Mouse (Mus musculus): Measurements from ENCODE around the gene Klhdc10. TPM values are rescaled to one million over a fixed set of nuclear protein-coding genes. Genes with fewer than 3 reads are reported as not detected.

Gene Klhdc10
- total and polyA plus RNA-seq, 3 experiments = 35.0 to 40.8 TPM; not detected in 1

- H3K4me3 ChIP-seq (ENCODE audit: control insufficient read depth in 1 of 2, insufficient read depth in 1 of 2, low read depth in 2 of 2, low read length in 2 of 2) = no peak overlapping the region
- DNase-seq (ENCODE audit: low read depth, low spot score) = no peak
- peaks cover 22% of the 10 kb centered on the region for H3K79me2 ChIP-seq (ENCODE audit: control insufficient read depth, insufficient read depth, low read length, poor library complexity)
- H3K27me3 ChIP-seq (ENCODE audit: control insufficient read depth in 1 of 2, insufficient read depth in 2 of 2, low read length in 2 of 2) = no peaks in the 10 kb centered on the region
- H3K9me3 ChIP-seq (replicated peaks; ENCODE audit: insufficient read depth, low read length) = no peaks in the 10 kb centered on the region
- 0 out of 4 replicates have a peak, but pooled peaks cover 0 to 3% of the 10 kb centered on the region in 2 experiments for H3K4me1 ChIP-seq (ENCODE audit: control insufficient read depth in 1 of 2, insufficient read depth in 2 of 2, low read length in 2 of 2)
- TF ChIP-seq KAT2A (conservative IDR thresholded peaks at IDR 0.05; ENCODE audit: low read depth, low read length) (no peak), BHLHE40 (IDR thresholded peaks at IDR 0.05; ENCODE audit: borderline replicate concordance, low read depth, low read length) (no peak), ZMIZ1 (IDR thresholded peaks at IDR 0.05; ENCODE audit: low read depth, low read length) (no peak), GABPA (IDR thresholded peaks at IDR 0.05; ENCODE audit: low read depth, low read length) (no peak), HCFC1 (IDR thresholded peaks at IDR 0.05; ENCODE audit: low read depth, low read length) (no peak)
- H3K9ac ChIP-seq (ENCODE audit: control insufficient read depth, low read depth, low read length, poor library complexity, severe bottlenecking) = no peak overlapping the region
- H3K36me3 ChIP-seq (ENCODE audit: control insufficient read depth in 1 of 2, insufficient read depth in 2 of 2, low read length in 2 of 2) = peaks cover 2% of the 10 kb centered on the region in 2 experiments; a peak in 3 of 4 replicates
- H3K27ac ChIP-seq (ENCODE audit: control insufficient read depth, low read depth, low read length) = no peak overlapping the region
These were observed 7.9 kb downstream of the Klhdc10 start for GRCm38 (mm10) chr6:30409399-30410093.

- Histone ChIP-seq H3K9me3 (replicated peaks; ENCODE audit: insufficient read depth, low read length) (no peaks in the 10 kb centered on the region), H3K4me1 (ENCODE audit: control insufficient read depth in 1 of 2, insufficient read depth in 2 of 2, low read length in 2 of 2) (no peaks in the 10 kb centered on the region), H3K4me3 (ENCODE audit: control insufficient read depth in 1 of 2, insufficient read depth in 1 of 2, low read depth in 2 of 2, low read length in 2 of 2) (no peak overlapping the region), H3K36me3 (ENCODE audit: control insufficient read depth in 1 of 2, insufficient read depth in 2 of 2, low read length in 2 of 2) (peaks cover 0 to 2% of the 10 kb centered on the region in 2 experiments; a peak in 1 of 4 replicates), H3K79me2 (ENCODE audit: control insufficient read depth, insufficient read depth, low read length, poor library complexity) (peaks cover 12% of the 10 kb centered on the region), H3K27me3 (ENCODE audit: control insufficient read depth in 1 of 2, insufficient read depth in 2 of 2, low read length in 2 of 2) (no peaks in the 10 kb centered on the region), H3K27ac (ENCODE audit: control insufficient read depth, low read depth, low read length) (no peak overlapping the region), H3K9ac (ENCODE audit: control insufficient read depth, low read depth, low read length, poor library complexity, severe bottlenecking) (no peak overlapping the region)
- TF ChIP-seq UBTF (IDR thresholded peaks at IDR 0.05; ENCODE audit: borderline replicate concordance, insufficient read depth, low read depth, low read length) (no peak), NRF1 (IDR thresholded peaks at IDR 0.05; ENCODE audit: insufficient read depth, low read depth, low read length, poor library complexity, severe bottlenecking) (no peak), TAL1 (IDR thresholded peaks at IDR 0.05; ENCODE audit: low read length) (no peak), KAT2A (conservative IDR thresholded peaks at IDR 0.05; ENCODE audit: low read depth, low read length) (no peak)
- no peak for DNase-seq (ENCODE audit: low read depth, low spot score)
These were observed 9.6 kb downstream of the Klhdc10 start for GRCm38 (mm10) chr6:30411311-30411710.

GRCm38 (mm10) chr6:30416126-30416525, 14.5 kb downstream of the Klhdc10 start:
- no peaks in the 10 kb centered on the region for H3K4me1 ChIP-seq (ENCODE audit: control insufficient read depth in 1 of 2, insufficient read depth in 2 of 2, low read length in 2 of 2)
- H3K4me3 ChIP-seq (ENCODE audit: control insufficient read depth in 1 of 2, insufficient read depth in 1 of 2, low read depth in 2 of 2, low read length in 2 of 2) = no peak overlapping the region
- no peaks in the 10 kb centered on the region for H3K79me2 ChIP-seq (ENCODE audit: control insufficient read depth, insufficient read depth, low read length, poor library complexity)
- TF ChIP-seq SMC3 (IDR thresholded peaks at IDR 0.05; ENCODE audit: low read depth, low read length) (peak; percentile 20; the same call in 1 of the 2 replicates), POLR2AphosphoS2 (IDR thresholded peaks at IDR 0.05; ENCODE audit: low read length) (no peak), CTCF (IDR thresholded peaks at IDR 0.05 in 2 of 3, conservative IDR thresholded peaks at IDR 0.05 in 1 of 3; ENCODE audit: control insufficient read depth in 1 of 3, insufficient read depth in 1 of 3, low read depth in 2 of 3, low read length in 3 of 3, poor library complexity in 1 of 3, severe bottlenecking in 1 of 3) (peak in 1 of 3 experiments; percentile 19; a peak in 1 of 6 replicates), RCOR1 (IDR thresholded peaks at IDR 0.05; ENCODE audit: low read depth, low read length) (no peak)
- H3K9ac ChIP-seq (ENCODE audit: control insufficient read depth, low read depth, low read length, poor library complexity, severe bottlenecking) = no peak overlapping the region
- no peak overlapping the region for H3K27ac ChIP-seq (ENCODE audit: control insufficient read depth, low read depth, low read length)
- no peaks in the 10 kb centered on the region for H3K9me3 ChIP-seq (replicated peaks; ENCODE audit: insufficient read depth, low read length)
- DNase-seq (ENCODE audit: low read depth, low spot score) = no peak
- H3K27me3 ChIP-seq (ENCODE audit: control insufficient read depth in 1 of 2, insufficient read depth in 2 of 2, low read length in 2 of 2) = no peaks in the 10 kb centered on the region
- H3K36me3 ChIP-seq (ENCODE audit: control insufficient read depth in 1 of 2, insufficient read depth in 2 of 2, low read length in 2 of 2) = peaks cover 0 to 4% of the 10 kb centered on the region in 2 experiments; a peak in 2 of 4 replicates
